Mouse (Mus musculus): ENCODE results near the gene Fam185a. TPM values are rescaled to one million over a fixed set of nuclear protein-coding genes. Genes with fewer than 3 reads are reported as not detected.

Gene Fam185a
- polyA plus RNA-seq, 1 experiment from 2014 or later: 5.7 TPM

DNA sequence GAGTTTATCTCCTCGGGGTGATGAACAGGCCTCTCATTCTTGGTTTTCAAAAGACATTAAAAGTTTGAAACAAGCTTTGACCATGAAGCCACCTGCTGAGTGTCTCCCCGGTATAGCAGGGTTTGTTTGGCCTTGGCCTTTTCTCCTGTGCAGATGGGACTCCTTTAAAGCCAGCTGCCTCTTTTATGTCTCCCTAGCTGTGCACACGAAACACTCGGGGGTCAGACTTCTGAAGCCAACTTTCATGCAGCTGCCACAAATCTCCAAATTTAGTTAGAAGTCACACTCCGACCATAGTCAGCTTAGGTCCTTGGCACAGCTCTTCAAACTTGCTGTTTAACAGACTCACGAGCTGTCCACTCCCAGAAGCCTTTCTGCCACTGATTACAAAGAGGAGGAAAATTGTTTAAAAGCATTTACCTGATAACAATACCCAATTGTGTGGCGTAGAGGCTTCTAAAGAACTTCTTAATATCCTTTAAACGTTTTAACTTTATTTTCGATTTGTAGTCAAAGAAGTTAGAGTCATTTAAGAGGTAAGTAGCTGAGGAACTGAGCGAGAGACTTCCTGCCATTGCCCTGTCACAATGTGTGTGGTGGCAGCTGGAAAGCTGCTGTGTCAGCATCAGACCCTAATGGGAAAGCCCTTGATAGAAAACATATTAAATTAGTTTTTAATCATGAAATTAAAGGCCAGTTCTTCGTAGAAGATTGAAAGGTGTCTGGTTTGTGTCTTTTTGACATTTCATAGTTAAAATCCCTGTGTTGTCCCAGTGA lies 57.9 kb downstream of the Fam185a start:
- no peak for ATAC-seq (ENCODE audit: insufficient number of reproducible peaks, low FRiP score, low TSS enrichment, low read depth)
- H3K9me3 ChIP-seq (replicated peaks): no peaks in the 10 kb centered on the region
- H3K4me1 ChIP-seq: peaks cover 21% of the 10 kb centered on the region; the same call in 1 of the 2 replicates
- WGBS: 49% methylated on average over 11 of the region's 11 CpGs
- H3K27me3 ChIP-seq: no peaks in the 10 kb centered on the region
- H3K4me2 ChIP-seq (replicated peaks): no peak overlapping the region
- no peaks in the 10 kb centered on the region for H3K36me3 ChIP-seq
- no peak overlapping the region for H3K27ac ChIP-seq (replicated peaks)
- H3K9ac ChIP-seq: no peak overlapping the region
- H3K4me3 ChIP-seq (replicated peaks): no peak overlapping the region

DNA sequence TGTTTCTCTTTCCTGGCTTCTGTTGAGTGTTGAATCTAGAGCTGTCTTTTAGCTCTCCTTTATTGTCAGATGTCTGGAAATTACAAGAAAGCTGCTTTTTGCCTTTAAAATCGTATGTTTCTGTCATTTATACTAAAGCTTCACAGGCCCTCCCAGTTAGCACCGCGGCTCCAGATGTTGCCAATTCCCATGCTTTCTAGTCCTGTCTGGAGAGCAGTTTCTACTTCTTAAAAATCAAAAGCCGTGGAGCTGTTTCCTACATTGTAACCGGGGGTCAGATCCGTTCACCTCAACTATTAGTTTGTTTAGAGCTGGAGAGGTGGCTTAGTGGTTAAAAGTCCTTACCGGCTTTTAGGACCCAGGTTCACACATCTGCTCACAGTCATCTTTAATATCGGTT lies 58.5 kb downstream of the Fam185a start:
- Histone ChIP-seq H3K4me2 (replicated peaks) (no peak overlapping the region), H3K36me3 (no peaks in the 10 kb centered on the region), H3K9me3 (replicated peaks) (no peaks in the 10 kb centered on the region), H3K27me3 (no peaks in the 10 kb centered on the region), H3K9ac (no peak overlapping the region), H3K27ac (replicated peaks) (no peak overlapping the region), H3K4me3 (replicated peaks) (no peak overlapping the region), H3K4me1 (peaks cover 25% of the 10 kb centered on the region; the same call in 1 of the 2 replicates)
- no peak for ATAC-seq (ENCODE audit: insufficient number of reproducible peaks, low FRiP score, low TSS enrichment, low read depth)
- 34% methylated on average over 8 of the region's 8 CpGs for WGBS

- Histone ChIP-seq H3K27ac (replicated peaks) (no peak overlapping the region), H3K27me3 (no peaks in the 10 kb centered on the region), H3K4me2 (replicated peaks) (no peak overlapping the region), H3K9ac (no peak overlapping the region), H3K9me3 (replicated peaks) (no peaks in the 10 kb centered on the region), H3K4me1 (peaks cover 40% of the 10 kb centered on the region), H3K36me3 (no peaks in the 10 kb centered on the region), H3K4me3 (replicated peaks) (no peak overlapping the region)
- no peak for ATAC-seq (ENCODE audit: insufficient number of reproducible peaks, low FRiP score, low TSS enrichment, low read depth)
- 79% methylated on average over 8 of the region's 8 CpGs for WGBS
Observed at GRCm38 (mm10) chr5:21485197-21485829, 60.6 kb downstream of the Fam185a start.

DNA sequence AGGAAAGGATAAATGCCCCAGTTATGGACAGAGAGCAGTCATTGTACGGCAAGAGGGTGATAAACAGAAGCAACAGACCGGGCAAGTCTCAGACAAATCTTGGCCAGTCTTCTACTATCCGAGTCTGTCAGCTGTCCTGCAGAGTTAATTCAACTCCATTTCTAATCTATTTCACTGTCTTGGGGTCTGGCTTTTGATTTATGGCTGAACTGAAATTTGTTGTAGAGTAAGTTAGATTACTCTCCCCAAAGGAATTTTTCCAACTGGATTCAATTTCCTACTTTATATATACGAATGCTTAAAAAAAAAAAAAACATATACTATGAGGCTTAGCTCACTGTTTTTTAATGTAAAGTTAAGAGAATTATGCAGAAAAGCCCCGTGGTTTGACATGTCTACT lies 62.0 kb downstream of the Fam185a start:
- no peak overlapping the region for H3K9ac ChIP-seq
- ATAC-seq (ENCODE audit: insufficient number of reproducible peaks, low FRiP score, low TSS enrichment, low read depth): no peak
- H3K4me1 ChIP-seq: peaks cover 34% of the 10 kb centered on the region
- no peak overlapping the region for H3K4me3 ChIP-seq (replicated peaks)
- WGBS: 36% methylated on average over 5 of the region's 5 CpGs
- H3K9me3 ChIP-seq (replicated peaks): no peaks in the 10 kb centered on the region
- H3K36me3 ChIP-seq: no peaks in the 10 kb centered on the region
- H3K27ac ChIP-seq (replicated peaks): peak overlapping the region; percentile 61
- no peaks in the 10 kb centered on the region for H3K27me3 ChIP-seq
- H3K4me2 ChIP-seq (replicated peaks): no peak overlapping the region

GRCm38 (mm10) chr5:21487306-21487705 lies 62.5 kb downstream of the Fam185a start:
- no peaks in the 10 kb centered on the region for H3K36me3 ChIP-seq
- peak overlapping the region; percentile 35 for H3K27ac ChIP-seq (replicated peaks)
- 35% methylated on average over 3 of the region's 3 CpGs for WGBS
- peaks cover 34% of the 10 kb centered on the region for H3K4me1 ChIP-seq
- H3K9me3 ChIP-seq (replicated peaks): no peaks in the 10 kb centered on the region
- H3K4me3 ChIP-seq (replicated peaks): no peak overlapping the region
- no peak for ATAC-seq (ENCODE audit: insufficient number of reproducible peaks, low FRiP score, low TSS enrichment, low read depth)
- H3K4me2 ChIP-seq (replicated peaks): no peak overlapping the region
- H3K9ac ChIP-seq: no peak overlapping the region
- no peaks in the 10 kb centered on the region for H3K27me3 ChIP-seq

- 71% methylated on average over 3 of the region's 3 CpGs for WGBS
- no peak for ATAC-seq (ENCODE audit: insufficient number of reproducible peaks, low FRiP score, low TSS enrichment, low read depth)
Observed at GRCm38 (mm10) chr5:21487716-21488115, 63.0 kb downstream of the Fam185a start.

DNA sequence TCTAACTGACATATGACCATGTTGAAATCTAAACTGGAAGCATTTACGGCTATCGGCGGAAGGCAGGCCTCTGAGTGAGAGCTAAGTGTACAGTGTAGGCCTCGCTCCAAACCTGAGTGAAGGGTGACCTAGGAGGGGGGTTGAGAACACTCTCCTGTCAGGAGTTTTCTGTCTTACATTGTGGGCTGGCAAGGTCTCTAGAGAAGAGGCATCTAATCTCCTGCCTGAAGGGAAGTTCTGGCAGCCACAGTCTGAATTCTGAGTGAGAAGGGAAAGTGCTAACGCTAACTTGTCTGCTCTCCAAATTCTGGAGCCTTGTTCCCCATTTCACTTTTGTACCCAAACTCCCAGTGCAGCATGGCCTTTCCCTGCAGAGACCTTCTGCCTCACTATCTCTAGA lies 63.7 kb downstream of the Fam185a start:
- Histone ChIP-seq H3K9me3 (replicated peaks) (no peaks in the 10 kb centered on the region), H3K4me2 (replicated peaks) (no peak overlapping the region), H3K36me3 (no peaks in the 10 kb centered on the region), H3K27me3 (no peaks in the 10 kb centered on the region), H3K4me3 (replicated peaks) (no peak overlapping the region), H3K27ac (replicated peaks) (peak overlapping the region; percentile 65), H3K9ac (no peak overlapping the region), H3K4me1 (peaks cover 31% of the 10 kb centered on the region)
- no peak for ATAC-seq (ENCODE audit: insufficient number of reproducible peaks, low FRiP score, low TSS enrichment, low read depth)
- 69% methylated on average over 5 of the region's 5 CpGs for WGBS

More at GRCm38 (mm10) chr5:21487716-21488115, 63.0 kb downstream of the Fam185a start:
- Histone ChIP-seq H3K27ac (replicated peaks) (no peak overlapping the region; the same call in 1 of the 2 replicates), H3K4me2 (replicated peaks) (no peak overlapping the region), H3K4me3 (replicated peaks) (no peak overlapping the region), H3K4me1 (peaks cover 34% of the 10 kb centered on the region), H3K9me3 (replicated peaks) (no peaks in the 10 kb centered on the region), H3K9ac (no peak overlapping the region), H3K27me3 (no peaks in the 10 kb centered on the region), H3K36me3 (no peaks in the 10 kb centered on the region)

DNA sequence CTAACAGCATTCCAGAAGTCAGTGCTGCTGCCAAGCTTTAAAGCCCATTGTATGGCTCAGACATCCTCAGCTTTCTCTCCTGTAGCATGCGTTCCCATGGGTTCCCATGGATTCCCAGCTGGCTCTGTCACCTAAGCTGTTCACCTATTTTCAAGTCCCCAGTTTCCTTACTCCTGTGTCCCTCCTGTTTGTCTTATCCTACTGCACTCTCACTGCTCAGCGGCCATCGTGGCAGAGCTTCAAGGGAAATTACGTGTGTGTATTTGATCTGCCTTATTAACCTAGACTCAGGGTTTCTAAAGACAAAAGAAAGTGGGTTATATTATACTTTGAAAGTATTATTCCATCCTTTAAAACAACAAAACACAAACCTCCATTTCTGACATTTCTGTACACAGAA lies 64.4 kb downstream of the Fam185a start:
- no peak for ATAC-seq (ENCODE audit: insufficient number of reproducible peaks, low FRiP score, low TSS enrichment, low read depth)
- Histone ChIP-seq H3K9ac (no peak overlapping the region), H3K27ac (replicated peaks) (peak overlapping the region; percentile 65), H3K4me2 (replicated peaks) (no peak overlapping the region), H3K9me3 (replicated peaks) (no peaks in the 10 kb centered on the region), H3K4me1 (peaks cover 36% of the 10 kb centered on the region), H3K4me3 (replicated peaks) (no peak overlapping the region), H3K27me3 (no peaks in the 10 kb centered on the region), H3K36me3 (no peaks in the 10 kb centered on the region)
- WGBS: 45% methylated on average over 4 of the region's 4 CpGs

DNA sequence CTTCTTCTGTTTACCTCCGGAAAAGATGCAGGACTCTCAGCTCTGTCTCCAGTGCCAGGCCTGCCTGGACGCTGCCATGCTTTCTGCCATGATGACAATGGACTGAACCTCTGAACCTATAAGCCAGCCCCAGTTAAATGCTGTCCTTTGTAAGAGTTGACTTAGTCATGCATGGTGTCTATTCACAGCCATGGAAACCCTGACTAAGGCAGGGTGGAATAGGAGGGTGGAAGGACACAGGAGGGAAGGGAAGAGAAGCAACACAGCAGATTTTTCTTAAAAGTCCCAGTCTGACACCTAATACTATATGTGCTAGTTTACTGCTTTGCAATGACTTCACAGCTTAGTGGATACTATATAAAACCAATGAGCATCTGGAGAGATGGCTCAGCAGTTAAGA lies 66.7 kb downstream of the Fam185a start:
- Histone ChIP-seq H3K9ac (no peak overlapping the region), H3K4me3 (replicated peaks) (no peak overlapping the region), H3K27ac (replicated peaks) (no peak overlapping the region), H3K4me2 (replicated peaks) (no peak overlapping the region), H3K9me3 (replicated peaks) (no peaks in the 10 kb centered on the region), H3K4me1 (peaks cover 42% of the 10 kb centered on the region), H3K27me3 (no peaks in the 10 kb centered on the region), H3K36me3 (no peaks in the 10 kb centered on the region)
- WGBS: 89% methylated on average over 2 of the region's 2 CpGs
- ATAC-seq (ENCODE audit: insufficient number of reproducible peaks, low FRiP score, low TSS enrichment, low read depth): no peak

DNA sequence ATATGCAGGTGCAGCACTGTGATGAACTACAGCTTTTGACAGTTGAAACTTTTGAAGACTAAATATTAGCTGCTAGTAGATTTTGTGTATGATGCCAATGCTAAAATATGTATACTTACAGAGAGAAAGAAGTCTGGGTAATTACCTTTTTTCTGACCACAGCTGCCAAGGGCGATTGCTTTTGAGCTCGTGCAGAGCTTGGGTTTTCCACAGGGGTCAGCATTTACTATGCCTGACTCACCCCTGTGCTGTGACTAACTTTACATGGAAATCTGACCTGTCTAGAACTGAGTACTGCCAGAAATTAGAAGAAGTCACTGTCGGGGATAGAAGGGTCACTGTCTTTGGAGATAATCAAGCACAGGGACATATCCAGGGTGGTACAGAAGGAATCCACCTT lies 67.5 kb downstream of the Fam185a start:
- no peak for ATAC-seq (ENCODE audit: insufficient number of reproducible peaks, low FRiP score, low TSS enrichment, low read depth)
- H3K9me3 ChIP-seq (replicated peaks): no peaks in the 10 kb centered on the region
- no peak overlapping the region for H3K9ac ChIP-seq
- WGBS: 53% methylated on average over 3 of the region's 3 CpGs
- no peak overlapping the region for H3K4me2 ChIP-seq (replicated peaks)
- no peak overlapping the region for H3K27ac ChIP-seq (replicated peaks)
- peaks cover 48% of the 10 kb centered on the region for H3K4me1 ChIP-seq
- H3K27me3 ChIP-seq: no peaks in the 10 kb centered on the region
- H3K4me3 ChIP-seq (replicated peaks): no peak overlapping the region
- H3K36me3 ChIP-seq: no peaks in the 10 kb centered on the region

DNA sequence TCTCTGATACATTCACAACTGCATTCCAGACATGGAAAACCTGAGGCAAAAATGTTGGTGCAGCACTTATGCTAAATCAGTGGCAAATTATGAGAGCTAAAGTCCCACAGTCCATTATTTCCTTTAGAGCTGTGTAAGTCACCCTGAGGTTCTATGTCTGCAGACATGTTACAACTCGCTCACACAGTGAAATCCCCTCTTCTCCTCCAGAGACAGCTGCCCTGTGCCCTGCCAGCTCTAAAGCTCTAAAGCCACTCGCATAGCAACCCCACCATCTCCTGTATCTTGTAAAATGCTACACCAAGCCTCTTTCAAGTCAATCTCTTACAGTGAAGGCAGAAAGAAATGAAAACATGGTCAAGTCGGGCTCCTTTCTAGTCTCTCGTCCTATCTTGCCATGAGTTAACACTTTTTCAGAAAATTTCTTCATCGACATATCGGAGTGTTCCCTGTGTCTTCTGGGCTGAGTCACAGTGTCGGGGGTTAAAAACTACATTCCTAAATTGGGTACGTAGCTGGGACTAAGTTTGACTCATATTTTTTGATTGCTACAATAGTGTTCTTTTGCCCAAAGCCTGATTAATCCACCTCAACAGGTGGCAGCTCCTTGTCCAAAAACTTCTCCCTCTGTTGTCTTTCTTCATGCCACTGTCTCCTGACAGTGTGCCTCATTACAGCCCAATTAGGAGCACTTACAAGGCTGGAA lies 68.7 kb downstream of the Fam185a start:
- Histone ChIP-seq H3K9me3 (replicated peaks) (no peaks in the 10 kb centered on the region), H3K4me1 (peaks cover 43% of the 10 kb centered on the region), H3K4me3 (replicated peaks) (no peak overlapping the region), H3K27me3 (no peaks in the 10 kb centered on the region), H3K36me3 (no peaks in the 10 kb centered on the region), H3K27ac (replicated peaks) (peak overlapping the region; percentile 65; the same call in 1 of the 2 replicates), H3K9ac (no peak overlapping the region), H3K4me2 (replicated peaks) (no peak overlapping the region)
- ATAC-seq (ENCODE audit: insufficient number of reproducible peaks, low FRiP score, low TSS enrichment, low read depth): no peak
- 62% methylated on average over 8 of the region's 8 CpGs for WGBS
